Mouse (Mus musculus): ENCODE data around the gene BC051142.
"Not testable (repeated sequence)": the region's sequence is repeated elsewhere in the genome, so short reads cannot be mapped to it uniquely, and the experiment has no call there.

The BC051142 gene

GRCm38 (mm10) chr17:34399394-34399715, 735 bp downstream of the BC051142 start:
- DNase-seq (ENCODE audit: low spot score): no peak

- no peak for DNase-seq (ENCODE audit: low spot score)
These were observed 12.5 kb downstream of the BC051142 start for GRCm38 (mm10) chr17:34411117-34411516.

GRCm38 (mm10) chr17:34420014-34420413, 21.4 kb downstream of the BC051142 start:
- no peak for DNase-seq (ENCODE audit: low spot score)

- no peak for DNase-seq (ENCODE audit: low spot score)
These were observed 29.0 kb downstream of the BC051142 start for GRCm38 (mm10) chr17:34427597-34427996.

- no peak for DNase-seq (ENCODE audit: low spot score)
These were observed 38.5 kb downstream of the BC051142 start for GRCm38 (mm10) chr17:34437120-34437519.

- DNase-seq (ENCODE audit: low spot score): no peak
These were observed 39.0 kb downstream of the BC051142 start for GRCm38 (mm10) chr17:34437606-34438005.

- DNase-seq (ENCODE audit: low spot score): no peak
These were observed 40.0 kb downstream of the BC051142 start for GRCm38 (mm10) chr17:34438588-34438987.

GRCm38 (mm10) chr17:34439795-34440194, 41.2 kb downstream of the BC051142 start:
- DNase-seq (ENCODE audit: low spot score): no peak

- DNase-seq (ENCODE audit: low spot score): no peak
These were observed 43.4 kb downstream of the BC051142 start for GRCm38 (mm10) chr17:34441990-34442389.

- DNase-seq (ENCODE audit: low spot score): no peak
These were observed 49.9 kb downstream of the BC051142 start for GRCm38 (mm10) chr17:34448473-34449041.

- no peak for DNase-seq (ENCODE audit: low spot score)
These were observed 59.0 kb downstream of the BC051142 start for GRCm38 (mm10) chr17:34457668-34458067.

GRCm38 (mm10) chr17:34459255-34459654, 60.6 kb downstream of the BC051142 start:
- no peak for DNase-seq (ENCODE audit: low spot score)

GRCm38 (mm10) chr17:34465906-34466305, 67.3 kb downstream of the BC051142 start:
- DNase-seq (ENCODE audit: low spot score): not testable (repeated sequence)

GRCm38 (mm10) chr17:34470491-34470890, 71.9 kb downstream of the BC051142 start:
- no peak for DNase-seq (ENCODE audit: low spot score)

GRCm38 (mm10) chr17:34475060-34475459, 76.4 kb downstream of the BC051142 start:
- DNase-seq (ENCODE audit: low spot score): no peak

GRCm38 (mm10) chr17:34476427-34476826, 77.8 kb downstream of the BC051142 start:
- DNase-seq (ENCODE audit: low spot score): no peak

GRCm38 (mm10) chr17:34477238-34478013, 78.8 kb downstream of the BC051142 start, which contains the start of gene Btnl4:
Gene Btnl4, minus strand, starts transcription at chr17:34477318.
- DNase-seq (ENCODE audit: low spot score): not testable (repeated sequence)

- DNase-seq (ENCODE audit: low spot score): no peak
These were observed 94.2 kb downstream of the BC051142 start for GRCm38 (mm10) chr17:34492796-34493195.

GRCm38 (mm10) chr17:34495156-34495555, 96.5 kb downstream of the BC051142 start:
- not testable (repeated sequence) for DNase-seq (ENCODE audit: low spot score)

GRCm38 (mm10) chr17:34496539-34496938, 97.9 kb downstream of the BC051142 start:
- no peak for DNase-seq (ENCODE audit: low spot score)

GRCm38 (mm10) chr17:34497319-34497718, 98.7 kb downstream of the BC051142 start:
- not testable (repeated sequence) for DNase-seq (ENCODE audit: low spot score)

- not testable (repeated sequence) for DNase-seq (ENCODE audit: low spot score)
These were observed 99.1 kb downstream of the BC051142 start for GRCm38 (mm10) chr17:34497726-34498125.

GRCm38 (mm10) chr17:34507591-34507990, 109.0 kb downstream of the BC051142 start:
- no peak for DNase-seq (ENCODE audit: low spot score)
